Mouse (Mus musculus) midbrain, embryonic 15.5 days (tissue): ENCODE results near the gene Mtmr11. TPM values are rescaled to one million over a fixed set of nuclear protein-coding genes. Genes with fewer than 3 reads are reported as not detected.

Experiments
- ATAC-seq: fragments of 200-750 bp; cut with Nextera tagmentation; replicated peaks from 2 replicates; pipeline ENCODE4 v1.8.0; 2017; ENCODE audit warnings: moderate TSS enrichment
- H3K27ac ChIP-seq: fragments of 300-500 bp; sonication (generic); 2 replicates; pipeline ENCODE4 v1.5.1; 2015; ENCODE audit warnings: mild to moderate bottlenecking, inconsistent platforms
- H3K27me3 ChIP-seq: fragments of 300-500 bp; sonication (generic); replicated peaks from 2 replicates; pipeline ENCODE4 v1.6.1; 2015; ENCODE audit warnings: inconsistent platforms
- H3K36me3 ChIP-seq: fragments of 300-500 bp; sonication (generic); replicated peaks from 2 replicates; pipeline ENCODE4 v1.6.1; 2015; ENCODE audit warnings: inconsistent platforms
- H3K4me1 ChIP-seq: fragments of 300-500 bp; sonication (generic); 2 replicates; pipeline ENCODE4 v1.6.1; 2015; ENCODE audit warnings: inconsistent platforms
- H3K4me2 ChIP-seq: fragments of 300-500 bp; sonication (generic); 2 replicates; pipeline ENCODE4 v1.6.1; 2015; ENCODE audit warnings: inconsistent platforms, mild to moderate bottlenecking, moderate library complexity
- H3K4me3 ChIP-seq: fragments of 300-500 bp; sonication (generic); 2 replicates; pipeline ENCODE4 v1.5.1; 2015; ENCODE audit warnings: mild to moderate bottlenecking, inconsistent platforms
- H3K9ac ChIP-seq: fragments of 300-500 bp; sonication (generic); 2 replicates; pipeline ENCODE4 v1.6.1; 2015; ENCODE audit warnings: mild to moderate bottlenecking, inconsistent platforms
- H3K9me3 ChIP-seq: fragments of 300-500 bp; sonication (generic); 2 replicates; pipeline ENCODE4 v1.6.1; 2016; ENCODE audit warnings: inconsistent platforms
- WGBS: fragments of 180-500 bp; shearing (Covaris S2); methylation state at CpG from one replicate; pipeline ENCODE4 v1.1.7; 2015; ENCODE audit warnings: mixed read lengths; 5-methylcytosine and 5-hydroxymethylcytosine counted together
- polyA plus RNA-seq: library from polyadenylated mRNA; unstranded; fragments of >200 nt; fragmentation: Nextera tagmentation; extraction: Ambion mirVana; gene quantifications from 2 replicates; pipeline ENCODE4 v1.2.1, GENCODE M21; 2015

Mtmr11 gene
- polyA plus RNA-seq, 1 experiment from 2014 or later, result 14.1 TPM

GRCm38 (mm10) chr3:96155501-96155900, 6.3 kb upstream of the Mtmr11 start:
- Histone ChIP-seq H3K36me3 (peaks cover 14% of the 10 kb centered on the region; the same call in 1 of the 2 replicates), H3K9me3 (no peaks in the 10 kb centered on the region)
- WGBS, result 87% methylated on average over 8 of the region's 8 CpGs

GRCm38 (mm10) chr3:96159820-96160219, 2.0 kb upstream of the Mtmr11 start:
- H3K9ac ChIP-seq, result no peak overlapping the region
- H3K9me3 ChIP-seq, result no peaks in the 10 kb centered on the region
- WGBS, result 82% methylated on average over 4 of the region's 4 CpGs
- ATAC-seq, result no peak
- H3K27me3 ChIP-seq, result no peaks in the 10 kb centered on the region
- peaks cover 9% of the 10 kb centered on the region; the same call in 1 of the 2 replicates for H3K36me3 ChIP-seq
- H3K4me2 ChIP-seq, result no peak overlapping the region
- peaks cover 24% of the 10 kb centered on the region for H3K4me1 ChIP-seq
- H3K4me3 ChIP-seq, result no peak overlapping the region
- H3K27ac ChIP-seq, result no peak overlapping the region

More at GRCm38 (mm10) chr3:96155501-96155900, 6.3 kb upstream of the Mtmr11 start:
- Histone ChIP-seq H3K4me3 (no peak overlapping the region), H3K4me2 (no peak overlapping the region), H3K27me3 (no peaks in the 10 kb centered on the region), H3K27ac (no peak overlapping the region), H3K9ac (no peak overlapping the region), H3K4me1 (peaks cover 2% of the 10 kb centered on the region)
- ATAC-seq, result no peak

GRCm38 (mm10) chr3:96160222-96160802, 1.5 kb upstream of the Mtmr11 start:
- H3K4me3 ChIP-seq, result no peak overlapping the region; the same call in 1 of the 2 replicates
- ATAC-seq, result no peak
- H3K4me2 ChIP-seq, result peak overlapping the region; percentile 94
- 0 out of 2 replicates have a peak, but pooled peaks cover 6% of the 10 kb centered on the region for H3K36me3 ChIP-seq
- WGBS, result 54% methylated on average over 4 of the region's 4 CpGs
- no peaks in the 10 kb centered on the region for H3K27me3 ChIP-seq
- H3K27ac ChIP-seq, result peak overlapping the region; percentile 75
- no peaks in the 10 kb centered on the region for H3K9me3 ChIP-seq
- H3K4me1 ChIP-seq, result peaks cover 24% of the 10 kb centered on the region
- H3K9ac ChIP-seq, result no peak overlapping the region

DNA sequence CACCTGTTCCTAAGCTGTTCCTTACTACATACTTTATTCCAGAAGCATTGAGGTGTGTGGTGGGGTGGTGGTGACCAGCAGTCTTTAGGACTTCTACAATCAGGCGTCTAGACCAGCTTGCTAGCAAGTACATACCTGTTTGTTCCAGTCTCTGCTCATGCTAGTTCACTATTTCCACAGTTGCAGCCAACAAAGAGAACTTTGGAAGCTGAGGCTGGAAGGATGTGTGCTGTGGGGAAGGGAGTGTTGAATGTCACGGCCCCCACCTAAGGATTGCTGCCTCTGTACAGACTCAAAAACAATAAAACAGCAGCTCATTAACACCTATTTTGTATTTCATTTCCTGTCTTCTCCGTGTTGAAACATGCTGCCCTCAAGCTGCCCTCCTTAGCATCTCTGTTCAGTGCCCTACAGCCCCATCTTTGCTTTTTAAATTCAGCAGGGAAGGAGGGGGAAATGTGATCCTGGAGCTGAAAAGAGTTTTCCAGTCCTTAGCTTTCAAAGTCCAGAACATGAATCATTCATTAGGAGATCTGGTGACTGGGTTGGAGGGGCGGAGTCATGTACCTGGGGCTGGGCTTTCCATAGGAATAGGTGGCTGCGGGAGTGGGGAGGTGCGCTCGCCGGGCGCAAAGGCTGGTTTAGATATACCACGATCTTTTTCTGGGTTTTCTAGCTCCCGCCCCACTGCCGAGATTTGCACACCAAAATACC, 844 bp upstream of the Mtmr11 start:
- Histone ChIP-seq H3K27ac (peak overlapping the region; percentile 75), H3K4me2 (peak overlapping the region; percentile 94), H3K9ac (peak overlapping the region; percentile 60), H3K4me3 (peak overlapping the region; percentile 45), H3K9me3 (no peaks in the 10 kb centered on the region), H3K27me3 (no peaks in the 10 kb centered on the region), H3K4me1 (peaks cover 24% of the 10 kb centered on the region), H3K36me3 (no peaks in the 10 kb centered on the region)
- WGBS, result 1% methylated on average over 12 of the region's 12 CpGs
- peak; percentile 89 for ATAC-seq

DNA sequence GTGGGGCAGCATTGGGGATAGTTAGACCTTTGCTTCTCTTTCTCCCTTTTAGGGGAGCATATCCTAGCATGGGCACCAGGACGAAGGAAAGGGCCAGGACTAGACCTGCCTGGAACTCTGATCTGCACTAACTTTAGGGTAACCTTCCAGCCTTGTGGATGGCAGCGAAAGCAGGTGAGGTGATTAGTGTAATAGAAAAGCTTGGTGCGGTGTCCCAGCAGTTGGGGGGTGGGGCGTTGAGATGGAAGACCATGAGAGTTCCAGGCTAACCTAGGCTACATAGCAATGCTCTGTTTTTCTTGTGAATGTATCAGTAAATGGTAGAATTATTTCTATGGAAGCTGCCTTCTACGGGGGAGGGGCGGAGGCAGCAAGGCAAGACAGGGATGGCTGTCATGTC, 1.2 kb downstream of the Mtmr11 start:
- ATAC-seq, result no peak
- no peaks in the 10 kb centered on the region for H3K9me3 ChIP-seq
- H3K4me2 ChIP-seq, result peak overlapping the region; percentile 94; the same call in 1 of the 2 replicates
- no peak overlapping the region for H3K27ac ChIP-seq
- 87% methylated on average over 6 of the region's 6 CpGs for WGBS
- peaks cover 24% of the 10 kb centered on the region for H3K4me1 ChIP-seq
- no peaks in the 10 kb centered on the region for H3K36me3 ChIP-seq
- H3K27me3 ChIP-seq, result no peaks in the 10 kb centered on the region
- H3K9ac ChIP-seq, result no peak overlapping the region
- no peak overlapping the region for H3K4me3 ChIP-seq

GRCm38 (mm10) chr3:96168466-96169158, 6.8 kb downstream of the Mtmr11 start:
- Histone ChIP-seq H3K27ac (no peak overlapping the region), H3K4me3 (no peak overlapping the region), H3K4me2 (no peak overlapping the region), H3K27me3 (no peaks in the 10 kb centered on the region), H3K36me3 (no peaks in the 10 kb centered on the region), H3K9me3 (no peaks in the 10 kb centered on the region), H3K4me1 (peaks cover 26% of the 10 kb centered on the region), H3K9ac (no peak overlapping the region)
- WGBS, result 70% methylated on average over 12 of the region's 12 CpGs
- no peak for ATAC-seq

DNA sequence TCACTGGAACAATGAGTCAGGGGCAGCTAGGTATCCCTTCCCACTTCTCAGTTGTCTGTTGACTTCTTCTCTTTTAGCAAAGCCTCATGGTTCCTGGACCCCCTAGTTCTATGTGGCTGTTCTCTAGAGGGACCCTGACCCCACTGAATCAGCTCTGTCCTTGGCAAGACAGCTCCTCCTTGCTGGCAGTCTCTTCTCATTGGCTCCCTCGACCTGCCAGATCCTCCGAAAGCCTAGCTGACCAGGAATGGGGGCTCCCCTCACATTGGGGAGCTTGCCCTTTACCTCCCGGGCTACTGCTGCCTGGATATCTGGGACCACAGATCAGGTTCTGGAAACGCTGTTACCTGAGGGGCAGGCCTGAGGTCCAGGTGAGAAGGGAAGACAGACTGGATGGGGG, 8.5 kb downstream of the Mtmr11 start:
- H3K27ac ChIP-seq, result no peak overlapping the region
- H3K4me1 ChIP-seq, result peaks cover 43% of the 10 kb centered on the region
- H3K27me3 ChIP-seq, result no peaks in the 10 kb centered on the region
- no peak overlapping the region for H3K4me3 ChIP-seq
- no peak overlapping the region for H3K4me2 ChIP-seq
- H3K9ac ChIP-seq, result no peak overlapping the region
- peaks cover 8% of the 10 kb centered on the region; the same call in 1 of the 2 replicates for H3K36me3 ChIP-seq
- H3K9me3 ChIP-seq, result no peaks in the 10 kb centered on the region
- no peak for ATAC-seq
- 84% methylated on average over 4 of the region's 4 CpGs for WGBS

DNA sequence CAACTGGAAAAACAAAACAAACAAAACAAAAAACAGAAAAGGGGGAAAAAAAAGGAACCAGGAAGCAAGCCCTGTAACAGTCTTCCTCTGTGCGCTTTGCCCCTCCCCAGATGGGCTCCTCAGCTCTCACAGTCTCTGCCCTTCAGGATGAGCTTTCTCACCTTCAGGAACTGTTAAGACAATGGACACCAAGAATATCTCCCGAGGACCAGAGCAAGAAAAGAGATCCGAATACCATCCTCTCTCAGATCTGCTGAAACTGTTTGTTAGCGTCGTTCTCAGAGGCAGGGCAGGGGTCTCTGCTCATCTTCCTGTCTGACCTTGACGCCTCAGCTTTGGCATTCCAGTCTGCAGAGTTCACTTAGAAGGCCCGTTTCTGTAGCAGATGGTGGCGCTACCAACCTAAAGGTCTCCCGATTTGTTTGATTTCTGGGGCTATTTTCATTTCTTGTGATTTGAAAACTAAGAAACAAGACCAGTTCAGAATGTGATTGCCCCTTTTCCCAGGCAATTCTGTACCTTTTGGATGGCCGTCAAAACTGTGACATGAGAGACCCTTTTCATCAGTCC, 9.3 kb downstream of the Mtmr11 start:
- no peaks in the 10 kb centered on the region for H3K9me3 ChIP-seq
- WGBS, result 74% methylated on average over 10 of the region's 10 CpGs
- peak overlapping the region; percentile 91 for H3K4me3 ChIP-seq
- peaks cover 12% of the 10 kb centered on the region; the same call in 1 of the 2 replicates for H3K36me3 ChIP-seq
- peak overlapping the region; percentile 89 for H3K9ac ChIP-seq
- H3K4me1 ChIP-seq, result peaks cover 44% of the 10 kb centered on the region
- peak overlapping the region; percentile 99 for H3K27ac ChIP-seq
- no peak for ATAC-seq
- no peaks in the 10 kb centered on the region for H3K27me3 ChIP-seq
- H3K4me2 ChIP-seq, result peak overlapping the region; percentile 98

- 19% methylated on average over 18 of the region's 18 CpGs for WGBS
- peak; percentile 28 for ATAC-seq
- peak overlapping the region; percentile 98 for H3K4me2 ChIP-seq
Observed at GRCm38 (mm10) chr3:96171583-96172196, 9.9 kb downstream of the Mtmr11 start.

GRCm38 (mm10) chr3:96172197-96173178, 10.7 kb downstream of the Mtmr11 start, which contains the start of gene Sf3b4:
TSS of gene Sf3b4 (plus strand) at chr3:96172332.
- under 1% methylated on average over 53 of the region's 58 CpGs for WGBS
- Histone ChIP-seq H3K4me1 (peaks cover 44% of the 10 kb centered on the region), H3K36me3 (peaks cover 19% of the 10 kb centered on the region; the same call in 1 of the 2 replicates), H3K4me3 (peak within 1 kb of the TSS; percentile 91), H3K4me2 (peak within 1 kb of the TSS; percentile 98), H3K9ac (peak within 1 kb of the TSS; percentile 89), H3K9me3 (no peaks in the 10 kb centered on the region), H3K27me3 (no peaks in the 10 kb centered on the region), H3K27ac (peak within 1 kb of the TSS; percentile 99)
- ATAC-seq, result peak; percentile 93

More at GRCm38 (mm10) chr3:96171583-96172196, 9.9 kb downstream of the Mtmr11 start:
- Histone ChIP-seq H3K27me3 (no peaks in the 10 kb centered on the region), H3K27ac (peak overlapping the region; percentile 99), H3K9ac (peak overlapping the region; percentile 89), H3K4me1 (peaks cover 44% of the 10 kb centered on the region), H3K36me3 (peaks cover 17% of the 10 kb centered on the region; the same call in 1 of the 2 replicates), H3K9me3 (no peaks in the 10 kb centered on the region), H3K4me3 (peak overlapping the region; percentile 91)

DNA sequence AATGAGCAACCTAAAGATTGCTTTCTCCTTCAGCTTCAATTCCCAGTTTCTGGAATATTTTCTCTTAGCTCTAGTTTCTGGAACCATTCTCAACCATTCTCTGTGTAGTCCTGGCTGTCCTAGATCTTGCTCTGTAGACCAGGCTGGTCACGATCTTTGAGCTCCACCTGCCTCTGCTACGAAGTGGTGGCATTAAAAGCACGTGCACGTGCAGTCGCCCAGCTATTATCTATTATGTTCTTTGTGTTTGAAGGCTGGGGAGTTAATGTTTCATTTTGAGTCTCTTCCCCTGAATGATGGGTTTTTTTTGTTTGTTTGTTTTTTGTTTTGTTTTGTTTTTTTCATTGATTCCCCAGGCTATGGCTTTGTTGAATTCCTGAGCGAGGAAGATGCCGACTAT, 11.4 kb downstream of the Mtmr11 start:
- Histone ChIP-seq H3K4me1 (peaks cover 44% of the 10 kb centered on the region), H3K4me3 (peak overlapping the region; percentile 91), H3K36me3 (peaks cover 24% of the 10 kb centered on the region; the same call in 1 of the 2 replicates), H3K4me2 (peak overlapping the region; percentile 98), H3K27me3 (no peaks in the 10 kb centered on the region), H3K9ac (peak overlapping the region; percentile 75), H3K27ac (no peak overlapping the region), H3K9me3 (no peaks in the 10 kb centered on the region)
- 37% methylated on average over 7 of the region's 7 CpGs for WGBS
- no peak for ATAC-seq
